Mouse (Mus musculus) lung, adult 2 months (tissue): Measurements from ENCODE around the gene Anks1.

Source experiments
- CTCF ChIP-seq: fragments of 200-500 bp; IDR thresholded peaks from 2 replicates; pipeline ENCODE4 v1.5.1; 2011; ENCODE audit warnings: mild to moderate bottlenecking, low read length, control low read depth; ENCODE audit not compliant: insufficient read depth
- POLR2A ChIP-seq: fragments of 200-500 bp; IDR thresholded peaks from 2 replicates; pipeline ENCODE4 v1.6.1; 2011; ENCODE audit warnings: low read depth, mild to moderate bottlenecking, control low read depth, low read length, borderline replicate concordance; ENCODE audit errors: extremely low read depth

DNA sequence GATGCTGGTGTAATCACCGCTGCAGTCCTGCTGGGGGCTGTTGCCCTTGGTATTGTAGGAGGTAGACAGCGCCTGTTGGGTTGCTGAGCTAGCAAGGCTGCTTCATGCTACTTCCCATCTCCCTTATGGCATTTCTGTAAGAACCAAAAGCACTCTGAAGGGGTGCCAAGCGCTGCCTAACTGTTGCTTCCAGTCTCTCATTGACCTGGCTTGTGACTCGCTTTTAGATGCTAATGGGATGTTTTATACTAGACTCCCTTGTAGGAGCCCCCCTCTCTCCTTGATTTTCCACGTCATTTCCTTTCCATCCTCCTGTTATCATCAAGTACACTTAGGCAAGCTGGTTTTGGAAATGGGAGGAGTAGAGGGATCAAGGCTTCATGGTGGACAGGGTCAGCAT is 60.8 kb downstream of the Anks1 start:
- TF ChIP-seq CTCF (no peak), POLR2A (no peak)
